Mouse (Mus musculus) kidney, embryonic 14.5 days (tissue): Measurements from ENCODE around the gene Dusp13. TPM values are rescaled to one million over a fixed set of nuclear protein-coding genes. Genes with fewer than 3 reads are reported as not detected.
A peak's percentile ranks its signal among the peaks of the same experiment; 100 is the strongest.

Experiments used
- ATAC-seq: fragments of 200-750 bp; cut with Nextera tagmentation; 2 replicates; pipeline ENCODE4 v1.8.0; 2017; ENCODE audit warnings: moderate number of reproducible peaks, mild to moderate bottlenecking, moderate TSS enrichment, moderate library complexity; ENCODE audit not compliant: low FRiP score, low TSS enrichment
- H3K27ac ChIP-seq: fragments of 300-500 bp; sonication (generic); 2 replicates; pipeline ENCODE4 v1.5.1; 2014; ENCODE audit warnings: low read depth, mild to moderate bottlenecking, low read length, moderate library complexity, mixed read lengths
- H3K27me3 ChIP-seq: fragments of 300-500 bp; sonication (generic); 2 replicates; pipeline ENCODE4 v1.6.1; 2014; ENCODE audit warnings: mild to moderate bottlenecking, low read length; ENCODE audit not compliant: control insufficient read depth, insufficient read depth
- H3K36me3 ChIP-seq: fragments of 300-500 bp; sonication (generic); 2 replicates; pipeline ENCODE4 v1.6.1; 2014; ENCODE audit warnings: low read length, mixed read lengths; ENCODE audit not compliant: control insufficient read depth, insufficient read depth
- H3K4me1 ChIP-seq: fragments of 300-500 bp; sonication (generic); 2 replicates; pipeline ENCODE4 v1.6.1; 2014; ENCODE audit warnings: low read length, mixed read lengths; ENCODE audit not compliant: control insufficient read depth, insufficient read depth
- H3K4me2 ChIP-seq: fragments of 300-500 bp; sonication (generic); replicated peaks from 2 replicates; pipeline ENCODE4 v1.6.1; 2014; ENCODE audit warnings: low read depth, mild to moderate bottlenecking, low read length
- H3K4me3 ChIP-seq: fragments of 300-500 bp; sonication (generic); 2 replicates; pipeline ENCODE4 v1.5.1; 2014; ENCODE audit warnings: mild to moderate bottlenecking, low read length
- H3K9ac ChIP-seq: fragments of 300-500 bp; sonication (generic); 2 replicates; pipeline ENCODE4 v1.6.1; 2014; ENCODE audit warnings: low read depth, mild to moderate bottlenecking, low read length, moderate library complexity
- H3K9me3 ChIP-seq: fragments of 300-500 bp; sonication (generic); 2 replicates; pipeline ENCODE4 v1.6.1; 2016; ENCODE audit warnings: low read length; ENCODE audit not compliant: control insufficient read depth
- WGBS: fragments of 180-500 bp; shearing (Covaris S2); extraction: QIAGEN DNeasy Blood & Tissue Kit; methylation state at CpG from one replicate; pipeline ENCODE4 v1.1.7; 2014; 5-methylcytosine and 5-hydroxymethylcytosine counted together
- polyA plus RNA-seq: library from polyadenylated mRNA; unstranded; fragments of >200 nt; fragmentation: Nextera tagmentation; extraction: Ambion mirVana; gene quantifications from 2 replicates; pipeline ENCODE4 v1.2.1, GENCODE M21; 2014

Dusp13 gene
- polyA plus RNA-seq, 1 experiment from 2014 or later: not detected

GRCm38 (mm10) chr14:21719646-21720383 is 31.2 kb downstream of the Dusp13 start:
- Histone ChIP-seq H3K36me3 (no peaks in the 10 kb centered on the region), H3K27ac (no peak overlapping the region), H3K9ac (no peak overlapping the region), H3K4me2 (no peak overlapping the region), H3K9me3 (0 out of 2 replicates have a peak, but pooled peaks cover 8% of the 10 kb centered on the region), H3K27me3 (no peaks in the 10 kb centered on the region), H3K4me3 (no peak overlapping the region), H3K4me1 (peaks cover 7% of the 10 kb centered on the region; the same call in 1 of the 2 replicates)
- 16% methylated on average over 17 of the region's 17 CpGs for WGBS
- ATAC-seq: no peak

- no peak within 1 kb of the TSS for H3K4me3 ChIP-seq
- H3K27ac ChIP-seq: no peak within 1 kb of the TSS
- no peaks in the 10 kb centered on the region for H3K9me3 ChIP-seq
- H3K4me1 ChIP-seq: peaks cover 2% of the 10 kb centered on the region; the same call in 1 of the 2 replicates
- no peak within 1 kb of the TSS for H3K4me2 ChIP-seq
- no peak within 1 kb of the TSS for H3K9ac ChIP-seq
- no peaks in the 10 kb centered on the region for H3K27me3 ChIP-seq
- 40% methylated on average over 5 of the region's 5 CpGs for WGBS
- ATAC-seq: no peak
- H3K36me3 ChIP-seq: no peaks in the 10 kb centered on the region
Measured at GRCm38 (mm10) chr14:21714486-21714885, 36.5 kb downstream of the Dusp13 start, which contains the start of gene Dupd1. Dupd1 (minus strand) TSS chr14:21714576.

GRCm38 (mm10) chr14:21711231-21711630 is 39.8 kb downstream of the Dusp13 start:
- H3K9me3 ChIP-seq: no peaks in the 10 kb centered on the region
- no peak overlapping the region for H3K27ac ChIP-seq
- no peak overlapping the region for H3K4me2 ChIP-seq
- WGBS: 79% methylated on average over 2 of the region's 2 CpGs
- H3K4me3 ChIP-seq: no peak overlapping the region
- H3K27me3 ChIP-seq: no peaks in the 10 kb centered on the region
- ATAC-seq: no peak
- no peak overlapping the region for H3K9ac ChIP-seq
- H3K4me1 ChIP-seq: no peaks in the 10 kb centered on the region
- H3K36me3 ChIP-seq: no peaks in the 10 kb centered on the region

GRCm38 (mm10) chr14:21709545-21709944 is 41.4 kb downstream of the Dusp13 start:
- no peak for ATAC-seq
- Histone ChIP-seq H3K4me2 (no peak overlapping the region), H3K9ac (no peak overlapping the region), H3K27ac (no peak overlapping the region), H3K9me3 (no peaks in the 10 kb centered on the region), H3K36me3 (no peaks in the 10 kb centered on the region), H3K4me3 (no peak overlapping the region), H3K27me3 (no peaks in the 10 kb centered on the region), H3K4me1 (no peaks in the 10 kb centered on the region)
- WGBS: 51% methylated on average over 2 of the region's 2 CpGs

- 64% methylated on average over 12 of the region's 12 CpGs for WGBS
Measured at GRCm38 (mm10) chr14:21706759-21707571, 44.0 kb downstream of the Dusp13 start.

GRCm38 (mm10) chr14:21705462-21705861 is 45.5 kb downstream of the Dusp13 start:
- 0 out of 2 replicates have a peak, but pooled peaks cover 4% of the 10 kb centered on the region for H3K4me1 ChIP-seq
- no peak overlapping the region for H3K4me3 ChIP-seq
- H3K9me3 ChIP-seq: no peaks in the 10 kb centered on the region
- no peaks in the 10 kb centered on the region for H3K36me3 ChIP-seq
- no peak overlapping the region for H3K9ac ChIP-seq
- no peak overlapping the region for H3K27ac ChIP-seq
- no peak for ATAC-seq
- H3K27me3 ChIP-seq: no peaks in the 10 kb centered on the region
- H3K4me2 ChIP-seq: no peak overlapping the region
- WGBS: 90% methylated on average over 2 of the region's 2 CpGs

More at GRCm38 (mm10) chr14:21706759-21707571, 44.0 kb downstream of the Dusp13 start:
- Histone ChIP-seq H3K36me3 (no peaks in the 10 kb centered on the region), H3K9me3 (no peaks in the 10 kb centered on the region), H3K27me3 (no peaks in the 10 kb centered on the region), H3K4me1 (0 out of 2 replicates have a peak, but pooled peaks cover 4% of the 10 kb centered on the region), H3K9ac (no peak overlapping the region), H3K4me3 (no peak overlapping the region), H3K4me2 (no peak overlapping the region), H3K27ac (peak overlapping the region; percentile 51; the same call in 1 of the 2 replicates)
- no peak for ATAC-seq

- Histone ChIP-seq H3K9ac (no peak overlapping the region), H3K9me3 (no peaks in the 10 kb centered on the region), H3K36me3 (no peaks in the 10 kb centered on the region), H3K4me3 (no peak overlapping the region), H3K4me2 (no peak overlapping the region), H3K27me3 (no peaks in the 10 kb centered on the region), H3K4me1 (0 out of 2 replicates have a peak, but pooled peaks cover 4% of the 10 kb centered on the region), H3K27ac (no peak overlapping the region)
- 28% methylated on average over 5 of the region's 5 CpGs for WGBS
- ATAC-seq: no peak
Measured at GRCm38 (mm10) chr14:21703255-21703654, 47.7 kb downstream of the Dusp13 start.

GRCm38 (mm10) chr14:21702691-21703090 is 48.3 kb downstream of the Dusp13 start:
- H3K27ac ChIP-seq: no peak overlapping the region
- H3K9ac ChIP-seq: no peak overlapping the region
- H3K9me3 ChIP-seq: no peaks in the 10 kb centered on the region
- no peaks in the 10 kb centered on the region for H3K36me3 ChIP-seq
- H3K4me2 ChIP-seq: no peak overlapping the region
- ATAC-seq: no peak
- 0 out of 2 replicates have a peak, but pooled peaks cover 4% of the 10 kb centered on the region for H3K4me1 ChIP-seq
- WGBS: 92% methylated on average over 8 of the region's 8 CpGs
- no peak overlapping the region for H3K4me3 ChIP-seq
- no peaks in the 10 kb centered on the region for H3K27me3 ChIP-seq
